Mouse (Mus musculus): ENCODE measurements at regions not wholly inside any gene's neighbourhood (a gene's known extent, or its start where the extent isn't known, plus 50 kb on each side); places are given as distances from the start of the nearest gene placed in this dataset.

DNA sequence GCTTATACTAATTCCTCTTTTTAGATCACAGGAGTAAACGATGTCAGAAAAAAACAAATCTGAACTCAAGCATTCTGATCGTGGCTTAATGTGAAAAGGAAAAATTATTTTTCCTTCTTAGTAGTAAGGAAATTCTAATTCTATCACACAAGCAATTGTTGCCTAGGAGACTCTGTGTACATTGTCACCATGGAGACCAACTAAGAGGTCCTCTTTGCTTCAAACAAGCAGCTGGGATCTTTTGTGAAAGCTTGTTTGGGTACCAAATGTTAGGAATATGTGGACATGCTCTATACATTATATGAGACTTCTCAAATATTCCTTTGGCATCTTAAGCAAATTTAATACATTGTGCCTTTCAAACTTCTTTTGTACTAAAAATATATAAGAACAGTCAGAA, 345.9 kb upstream of the Atp10a start:
- Histone ChIP-seq H3K4me1 (ENCODE audit: control insufficient read depth, insufficient read depth, insufficient read length, low read length) (no peaks in the 10 kb centered on the region), H3K4me3 (ENCODE audit: insufficient read depth, low read depth, low read length) (no peak overlapping the region), H3K27ac (replicated peaks; ENCODE audit: low read depth, low read length) (no peak overlapping the region)

DNA sequence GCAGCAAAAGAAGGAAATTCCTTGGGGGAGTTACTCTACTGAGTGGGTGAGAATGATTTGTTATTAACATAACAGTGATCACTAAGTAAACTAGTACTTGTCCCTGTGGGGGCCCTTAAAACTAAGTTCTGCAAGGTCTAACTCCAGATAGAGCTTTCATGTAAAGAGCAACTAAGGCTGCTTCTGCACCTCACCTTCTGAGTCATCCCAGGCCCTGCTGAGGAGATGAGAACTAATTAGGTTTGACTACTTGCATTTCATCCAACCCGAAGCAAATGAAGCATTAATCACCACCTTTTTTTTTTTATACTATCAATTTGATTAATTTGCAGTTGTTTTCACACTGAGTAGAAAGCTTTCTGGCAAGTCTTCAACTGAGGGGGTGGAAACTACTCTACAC, 333.6 kb upstream of the Atp10a start:
- Histone ChIP-seq H3K4me3 (ENCODE audit: insufficient read depth, low read depth, low read length) (no peak overlapping the region), H3K27ac (replicated peaks; ENCODE audit: low read depth, low read length) (no peak overlapping the region), H3K4me1 (ENCODE audit: control insufficient read depth, insufficient read depth, insufficient read length, low read length) (no peaks in the 10 kb centered on the region)

DNA sequence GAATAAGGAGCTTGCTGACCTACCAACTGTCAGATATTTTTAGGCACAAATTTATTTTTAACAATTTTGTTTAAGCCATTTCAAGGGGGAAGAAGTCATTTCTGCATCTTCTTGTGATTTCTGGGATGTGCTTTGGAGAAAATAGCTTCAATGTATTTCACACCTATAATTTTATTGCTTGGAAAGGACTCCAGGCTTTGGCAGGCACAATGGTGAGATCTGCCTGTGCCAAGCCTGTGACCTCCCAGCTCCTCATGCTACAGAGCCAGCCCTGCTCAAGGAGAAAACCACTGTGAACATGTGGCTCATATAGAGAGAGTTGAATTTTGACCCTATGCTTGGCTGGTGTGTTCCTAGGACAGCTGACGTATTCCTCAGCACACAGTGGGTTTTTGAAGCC, 288.6 kb upstream of the Atp10a start:
- H3K4me1 ChIP-seq (ENCODE audit: control insufficient read depth, insufficient read depth, insufficient read length, low read length), result no peaks in the 10 kb centered on the region
- H3K4me3 ChIP-seq (ENCODE audit: insufficient read depth, low read depth, low read length), result no peak overlapping the region

DNA sequence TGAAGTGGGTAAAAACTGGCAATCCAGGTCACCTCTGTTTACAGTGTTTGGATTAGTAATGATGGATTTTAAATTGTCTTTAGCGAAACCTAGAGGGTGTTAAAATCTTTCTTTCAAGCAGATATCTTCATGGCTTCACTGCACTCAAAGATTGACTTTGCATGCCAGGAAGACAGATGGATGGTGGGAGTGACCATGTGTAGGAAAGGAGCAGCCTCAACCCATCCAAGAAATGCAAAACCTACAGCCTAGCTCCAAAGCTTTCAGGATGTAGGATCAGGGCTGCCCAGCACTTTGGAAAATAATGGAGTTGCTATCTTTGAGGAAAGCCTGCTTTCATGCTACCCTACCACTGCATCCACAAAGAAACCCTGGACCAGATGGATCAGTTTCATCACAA, 272.6 kb upstream of the Atp10a start:
- Histone ChIP-seq H3K4me3 (ENCODE audit: insufficient read depth, low read depth, low read length) (no peak overlapping the region), H3K27ac (replicated peaks; ENCODE audit: low read depth, low read length) (no peak overlapping the region), H3K4me1 (ENCODE audit: control insufficient read depth, insufficient read depth, insufficient read length, low read length) (no peaks in the 10 kb centered on the region)

More for the DNA sequence above, 288.6 kb upstream of the Atp10a start:
- no peak overlapping the region for H3K27ac ChIP-seq (replicated peaks; ENCODE audit: low read depth, low read length)

DNA sequence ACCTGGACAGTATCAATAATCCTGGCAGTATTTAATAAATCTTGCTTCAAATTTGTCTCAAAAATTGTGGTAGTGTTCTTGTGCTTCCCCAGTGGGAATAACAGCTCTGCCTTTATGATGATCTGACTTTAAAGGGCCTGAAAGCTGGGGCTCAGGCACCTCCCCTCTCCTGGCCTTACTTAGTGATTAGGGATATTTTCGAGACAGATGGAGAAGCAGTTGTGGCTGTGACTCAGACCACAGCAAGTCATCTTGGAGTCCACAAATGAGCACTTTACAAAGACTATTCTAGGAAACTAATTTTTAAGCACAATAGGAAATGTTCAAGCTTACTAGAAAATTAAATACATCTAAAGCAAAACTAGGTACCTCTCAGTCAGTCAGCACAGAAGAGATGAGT, 267.6 kb upstream of the Atp10a start:
- Histone ChIP-seq H3K27ac (replicated peaks; ENCODE audit: low read depth, low read length) (no peak overlapping the region), H3K4me3 (ENCODE audit: insufficient read depth, low read depth, low read length) (no peak overlapping the region), H3K4me1 (ENCODE audit: control insufficient read depth, insufficient read depth, insufficient read length, low read length) (no peaks in the 10 kb centered on the region)

DNA sequence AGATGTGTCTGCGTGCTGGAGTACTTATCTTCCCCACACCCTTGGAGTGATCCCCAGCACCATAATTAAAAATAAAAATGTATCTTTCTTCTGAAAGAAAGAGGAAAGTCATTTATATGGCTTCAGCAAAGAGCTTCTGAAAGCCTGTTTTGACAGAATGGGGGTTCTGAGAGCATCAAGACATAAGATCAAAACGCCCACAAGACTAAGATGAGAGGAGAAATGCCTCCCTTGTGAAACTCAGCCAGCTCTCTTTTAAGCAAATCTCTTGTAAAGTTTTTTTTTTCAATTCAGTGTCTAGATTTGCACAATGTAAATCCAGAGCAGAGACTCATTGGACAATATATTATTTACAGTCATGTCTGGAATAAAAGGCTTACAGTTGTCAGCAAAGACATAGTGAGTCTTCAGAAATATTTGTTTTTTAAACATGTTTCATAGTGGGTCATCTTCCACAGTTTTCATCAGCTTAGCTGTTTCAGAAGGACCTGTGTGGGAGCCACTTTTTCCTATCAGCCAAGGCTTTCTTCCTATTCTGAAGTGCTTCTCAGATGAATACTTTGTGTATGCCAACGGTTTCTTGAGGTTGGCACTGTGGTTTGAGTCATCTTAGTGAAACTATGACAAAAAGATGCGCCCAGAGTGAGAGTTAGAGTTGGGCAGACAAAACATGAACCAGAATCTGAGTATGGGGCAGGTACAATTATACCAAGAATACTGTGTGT, 263.4 kb upstream of the Atp10a start:
- H3K4me3 ChIP-seq (ENCODE audit: insufficient read depth, low read depth, low read length), result no peak overlapping the region
- no peaks in the 10 kb centered on the region for H3K4me1 ChIP-seq (ENCODE audit: control insufficient read depth, insufficient read depth, insufficient read length, low read length)
- no peak overlapping the region for H3K27ac ChIP-seq (replicated peaks; ENCODE audit: low read depth, low read length)

DNA sequence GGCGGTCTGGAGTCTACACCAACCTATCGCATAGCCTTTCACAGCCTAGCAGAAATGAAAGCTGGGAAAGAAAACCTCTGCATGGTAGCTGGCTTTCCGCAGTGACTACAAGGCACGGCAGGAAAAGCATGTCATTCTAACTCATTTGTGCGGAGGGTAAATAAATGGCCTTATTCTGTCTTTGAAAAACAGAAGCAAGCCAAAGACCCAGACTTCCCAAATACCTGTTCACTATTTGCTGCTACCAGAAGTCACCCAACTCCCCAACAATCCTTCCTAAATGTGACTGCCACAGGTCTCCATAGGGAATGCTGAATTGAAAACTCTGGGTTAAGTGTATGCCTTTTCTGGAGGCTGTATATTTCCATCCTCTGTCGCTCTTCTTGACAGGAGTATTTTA, 258.0 kb upstream of the Atp10a start:
- no peak overlapping the region for H3K4me3 ChIP-seq (ENCODE audit: insufficient read depth, low read depth, low read length)
- H3K4me1 ChIP-seq (ENCODE audit: control insufficient read depth, insufficient read depth, insufficient read length, low read length), result no peaks in the 10 kb centered on the region
- H3K27ac ChIP-seq (replicated peaks; ENCODE audit: low read depth, low read length), result no peak overlapping the region

DNA sequence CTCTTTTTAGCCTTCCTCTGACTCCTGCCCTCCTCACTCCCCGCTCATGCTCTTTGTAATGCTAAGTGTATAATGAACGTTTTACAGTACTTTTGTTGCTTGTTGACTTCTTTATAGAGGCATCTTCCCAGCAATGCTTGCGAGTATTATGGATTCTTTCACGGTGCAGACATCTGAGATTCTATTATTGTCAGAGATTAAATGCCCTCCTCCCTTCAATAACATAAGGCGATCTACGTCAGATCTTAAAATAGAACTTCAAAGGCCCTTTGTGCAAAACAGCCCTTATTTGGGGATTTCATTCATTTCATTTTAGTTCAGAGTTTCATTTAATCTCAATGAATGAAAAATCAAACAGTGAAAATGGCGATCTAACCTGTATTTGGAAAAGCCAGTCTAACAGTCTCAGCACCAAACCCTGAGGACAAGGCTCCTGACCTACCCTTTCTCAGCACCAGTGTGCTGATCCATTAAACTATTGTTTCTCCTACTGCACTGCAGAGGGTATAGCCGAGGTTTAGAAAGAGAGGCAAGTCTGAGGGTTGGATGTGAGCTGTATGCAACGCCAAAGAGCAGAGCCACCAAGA, 257.3 kb upstream of the Atp10a start:
- Histone ChIP-seq H3K27ac (replicated peaks; ENCODE audit: low read depth, low read length) (0 out of 2 replicates have a peak overlapping the region, but pooled peaks have one; percentile 31), H3K4me3 (ENCODE audit: insufficient read depth, low read depth, low read length) (peak overlapping the region; percentile 85), H3K4me1 (ENCODE audit: control insufficient read depth, insufficient read depth, insufficient read length, low read length) (no peaks in the 10 kb centered on the region)

DNA sequence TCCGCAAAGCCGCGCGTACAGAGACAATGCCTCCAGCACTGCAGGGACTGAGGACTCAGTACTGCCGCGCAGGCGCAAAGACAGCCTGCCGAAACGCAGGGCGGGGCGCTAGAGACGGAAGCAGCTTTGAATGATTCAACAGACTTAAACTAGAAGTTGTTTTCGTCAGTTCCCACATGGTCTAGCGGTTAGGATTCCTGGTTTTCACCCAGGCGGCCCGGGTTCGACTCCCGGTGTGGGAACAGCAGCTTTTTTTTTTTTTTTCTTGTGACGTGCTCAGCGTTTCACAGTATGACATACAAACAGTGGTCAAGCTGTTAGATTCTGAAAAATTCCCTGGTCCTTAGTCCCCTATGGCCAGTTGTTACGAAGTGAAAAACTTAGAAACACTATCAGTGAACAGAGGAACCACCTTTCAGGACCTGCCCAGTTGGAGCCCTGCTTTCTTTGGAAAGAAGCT, 256.8 kb upstream of the Atp10a start:
- no peak overlapping the region for H3K27ac ChIP-seq (replicated peaks; ENCODE audit: low read depth, low read length)
- peak overlapping the region; percentile 85 for H3K4me3 ChIP-seq (ENCODE audit: insufficient read depth, low read depth, low read length)
- H3K4me1 ChIP-seq (ENCODE audit: control insufficient read depth, insufficient read depth, insufficient read length, low read length), result no peaks in the 10 kb centered on the region

DNA sequence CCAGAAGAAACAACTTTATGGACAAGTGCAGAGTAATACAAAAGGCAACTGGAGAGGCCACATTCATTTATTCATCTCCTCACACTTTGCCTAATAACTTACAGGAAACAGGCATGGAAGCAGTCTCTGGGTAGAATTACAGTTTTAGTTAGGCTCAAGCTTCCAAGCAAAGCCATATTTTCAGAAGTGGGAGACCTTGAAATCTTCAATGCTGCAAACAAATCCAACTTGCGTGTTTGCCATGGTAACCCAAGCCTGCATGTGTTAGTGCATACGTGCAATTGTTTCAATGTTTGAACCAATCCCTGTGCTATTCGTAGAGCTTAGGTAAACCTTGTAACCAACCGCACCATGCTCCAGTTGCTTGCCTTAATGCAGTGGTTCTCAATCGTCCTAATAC, 256.3 kb upstream of the Atp10a start:
- Histone ChIP-seq H3K27ac (replicated peaks; ENCODE audit: low read depth, low read length) (no peak overlapping the region), H3K4me1 (ENCODE audit: control insufficient read depth, insufficient read depth, insufficient read length, low read length) (no peaks in the 10 kb centered on the region), H3K4me3 (ENCODE audit: insufficient read depth, low read depth, low read length) (peak overlapping the region; percentile 53)

DNA sequence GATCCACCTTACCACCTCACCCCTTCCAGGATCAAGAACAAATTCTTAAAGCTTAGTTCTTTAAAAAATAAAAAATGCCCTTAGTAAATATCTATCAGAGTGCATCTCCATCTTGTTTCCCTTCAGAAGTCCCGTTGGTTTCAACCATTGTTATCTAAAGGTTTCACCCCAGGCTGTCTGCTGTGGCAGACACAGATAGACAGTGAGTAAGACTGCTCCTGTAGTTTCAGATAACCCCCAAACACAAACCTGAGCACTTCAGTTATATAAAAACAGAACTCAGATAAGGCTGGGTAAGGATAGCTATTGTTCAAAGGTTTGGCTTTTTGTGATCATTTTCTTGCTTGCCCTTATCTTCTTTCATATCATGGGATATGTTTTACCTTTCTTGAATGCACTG, 255.4 kb upstream of the Atp10a start:
- Histone ChIP-seq H3K4me1 (ENCODE audit: control insufficient read depth, insufficient read depth, insufficient read length, low read length) (no peaks in the 10 kb centered on the region), H3K4me3 (ENCODE audit: insufficient read depth, low read depth, low read length) (no peak overlapping the region), H3K27ac (replicated peaks; ENCODE audit: low read depth, low read length) (no peak overlapping the region)

DNA sequence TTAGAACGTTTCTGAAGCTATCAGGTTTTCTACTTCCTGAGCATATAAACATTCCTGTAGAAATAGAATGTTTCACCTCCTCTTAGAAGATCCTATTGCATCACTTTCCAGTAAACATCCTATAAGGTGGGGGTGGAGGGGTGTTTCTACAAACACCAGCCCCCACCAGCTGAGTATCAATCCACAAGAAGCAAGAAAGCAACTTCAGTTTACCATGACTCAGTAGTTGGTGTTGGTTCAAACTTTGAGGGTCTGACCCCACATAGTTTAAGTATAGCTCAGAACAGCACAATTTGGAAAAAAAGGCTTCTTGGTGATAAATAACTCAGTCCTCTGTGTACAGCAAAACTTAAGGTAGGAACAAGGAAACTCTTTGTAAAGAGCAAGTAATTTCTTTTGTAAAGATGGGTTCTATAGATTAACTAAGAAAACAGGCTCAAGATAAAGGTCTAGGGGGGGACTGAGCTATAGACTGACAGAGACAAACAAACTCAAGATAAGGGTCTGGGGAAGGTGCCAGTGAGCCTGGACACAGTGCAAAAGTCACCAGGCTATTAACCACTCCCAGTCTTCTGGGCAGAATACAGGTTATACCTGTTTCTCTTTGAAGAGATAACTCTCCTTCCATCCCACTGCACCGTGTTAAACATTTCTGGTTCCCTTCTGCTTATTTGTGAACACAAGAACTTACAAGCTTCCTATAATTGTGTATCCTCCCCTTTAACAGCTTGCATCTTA, 218.9 kb upstream of the Atp10a start:
- no peak overlapping the region for H3K4me3 ChIP-seq (ENCODE audit: insufficient read depth, low read depth, low read length)
- no peaks in the 10 kb centered on the region for H3K4me1 ChIP-seq (ENCODE audit: control insufficient read depth, insufficient read depth, insufficient read length, low read length)

DNA sequence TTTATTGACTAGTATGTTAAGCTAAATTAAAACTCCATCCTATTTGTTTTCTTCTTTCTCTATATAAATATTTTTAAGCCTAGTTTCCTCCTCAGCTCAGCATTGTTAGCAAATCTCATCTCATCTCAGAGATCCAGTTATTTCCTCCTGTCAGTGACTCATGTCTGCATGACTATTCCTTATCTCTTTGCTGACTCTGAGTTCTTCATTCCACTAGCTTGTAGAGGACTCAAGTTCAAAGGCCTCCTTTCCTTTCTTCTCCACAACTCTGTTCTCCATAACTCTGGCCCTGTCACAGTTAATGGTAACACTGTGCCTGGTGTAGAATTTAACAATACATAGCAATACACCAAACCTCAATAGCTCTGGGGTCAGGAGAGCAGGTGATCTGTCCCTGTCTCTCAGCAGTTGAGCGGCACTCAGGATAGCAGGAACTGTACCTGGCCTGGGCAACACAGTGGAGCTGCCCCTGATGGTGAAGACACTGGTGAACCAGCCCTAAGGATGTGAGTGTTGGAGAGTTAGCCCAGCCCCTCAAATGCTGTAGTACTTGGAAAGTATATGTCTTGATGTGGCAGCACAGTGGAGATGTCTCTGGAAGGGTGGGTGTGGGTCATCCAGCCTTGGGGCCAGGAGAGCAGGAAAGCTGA, 213.3 kb upstream of the Atp10a start:
- no peaks in the 10 kb centered on the region for H3K4me1 ChIP-seq (ENCODE audit: control insufficient read depth, insufficient read depth, insufficient read length, low read length)
- no peak overlapping the region for H3K4me3 ChIP-seq (ENCODE audit: insufficient read depth, low read depth, low read length)
- H3K27ac ChIP-seq (replicated peaks; ENCODE audit: low read depth, low read length), result no peak overlapping the region

More for the DNA sequence above, 218.9 kb upstream of the Atp10a start:
- no peak overlapping the region for H3K27ac ChIP-seq (replicated peaks; ENCODE audit: low read depth, low read length)

DNA sequence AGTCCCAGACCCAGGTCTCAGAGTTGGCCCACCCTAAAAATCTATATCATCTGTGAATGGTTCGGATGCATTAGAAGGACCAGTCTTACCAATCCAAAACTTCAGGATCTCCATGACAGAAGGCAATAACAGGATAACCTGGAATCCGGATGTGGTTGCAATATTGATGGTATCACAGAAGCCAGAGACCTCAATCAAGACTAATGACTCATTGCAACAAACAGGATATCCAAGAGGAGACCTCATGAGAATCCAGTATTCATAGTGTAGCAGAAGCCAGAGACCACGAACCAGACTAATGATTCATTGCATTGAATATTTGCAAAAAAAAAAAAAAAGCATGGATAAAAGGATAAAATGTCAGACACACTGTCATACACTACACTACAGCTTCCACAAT, 212.7 kb upstream of the Atp10a start:
- Histone ChIP-seq H3K4me1 (ENCODE audit: control insufficient read depth, insufficient read depth, insufficient read length, low read length) (no peaks in the 10 kb centered on the region), H3K4me3 (ENCODE audit: insufficient read depth, low read depth, low read length) (no peak overlapping the region), H3K27ac (replicated peaks; ENCODE audit: low read depth, low read length) (no peak overlapping the region)

DNA sequence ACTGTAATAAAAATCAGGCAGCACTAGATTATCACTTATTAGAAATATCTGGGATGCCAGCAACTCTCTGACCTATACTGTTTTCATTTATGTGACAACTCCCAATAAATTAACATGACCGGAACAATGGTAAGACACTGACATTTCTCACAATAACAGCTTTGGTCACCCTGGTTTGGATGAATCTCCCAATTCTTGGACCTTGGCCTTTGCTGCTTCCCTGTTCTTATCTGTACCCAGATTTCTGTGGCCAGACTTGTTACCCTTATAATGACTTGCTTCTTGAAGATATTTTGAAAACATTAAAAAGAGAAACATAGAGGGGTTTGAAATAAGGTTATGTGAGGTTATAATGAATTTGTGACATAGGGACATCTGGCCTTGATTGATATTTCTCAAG, 210.2 kb upstream of the Atp10a start:
- no peak overlapping the region for H3K27ac ChIP-seq (replicated peaks; ENCODE audit: low read depth, low read length)
- H3K4me3 ChIP-seq (ENCODE audit: insufficient read depth, low read depth, low read length), result no peak overlapping the region
- no peaks in the 10 kb centered on the region for H3K4me1 ChIP-seq (ENCODE audit: control insufficient read depth, insufficient read depth, insufficient read length, low read length)

All from brown adipose tissue, adult 24 weeks (tissue).